Mouse (Mus musculus) lung, adult 2 months (tissue): ENCODE results near the gene Cd200r4. TPM values are rescaled to one million over a fixed set of nuclear protein-coding genes. Genes with fewer than 3 reads are reported as not detected.
"Not testable (repeated sequence)": the region's sequence is repeated elsewhere in the genome, so short reads cannot be mapped to it uniquely, and the experiment has no call there.

Experiments used
- DNase-seq: peaks from one replicate; pipeline ENCODE4 v3.0.0; 2022
- H3K4me1 ChIP-seq: fragments of 200-500 bp; 2 replicates; pipeline ENCODE4 v1.6.1; 2011; ENCODE audit warnings: low read length; ENCODE audit not compliant: control insufficient read depth, insufficient read depth
- H3K4me3 ChIP-seq: fragments of 200-500 bp; replicated peaks from 2 replicates; pipeline ENCODE3; 2011; ENCODE audit warnings: low read depth, mild to moderate bottlenecking, control low read depth, low read length; ENCODE audit errors: extremely low read depth
- CTCF ChIP-seq: fragments of 200-500 bp; IDR thresholded peaks from 2 replicates; pipeline ENCODE4 v1.5.1; 2011; ENCODE audit warnings: mild to moderate bottlenecking, low read length, control low read depth; ENCODE audit not compliant: insufficient read depth
- POLR2A ChIP-seq: fragments of 200-500 bp; IDR thresholded peaks from 2 replicates; pipeline ENCODE4 v1.6.1; 2011; ENCODE audit warnings: low read depth, mild to moderate bottlenecking, control low read depth, low read length, borderline replicate concordance; ENCODE audit errors: extremely low read depth
- WGBS: fragments of 180-500 bp; shearing (Covaris S2); methylation state at CpG from one replicate; pipeline ENCODE4 v1.1.7; 2018; 5-methylcytosine and 5-hydroxymethylcytosine counted together
- polyA plus RNA-seq: library from polyadenylated mRNA; depleted of rRNA; stranded (reverse); fragments of >200 nt; gene quantifications from 2 replicates; pipeline ENCODE4 v1.2.3, GENCODE M21; 2012

Cd200r4 gene
- polyA plus RNA-seq, 1 experiment, result 6.9 TPM

DNA sequence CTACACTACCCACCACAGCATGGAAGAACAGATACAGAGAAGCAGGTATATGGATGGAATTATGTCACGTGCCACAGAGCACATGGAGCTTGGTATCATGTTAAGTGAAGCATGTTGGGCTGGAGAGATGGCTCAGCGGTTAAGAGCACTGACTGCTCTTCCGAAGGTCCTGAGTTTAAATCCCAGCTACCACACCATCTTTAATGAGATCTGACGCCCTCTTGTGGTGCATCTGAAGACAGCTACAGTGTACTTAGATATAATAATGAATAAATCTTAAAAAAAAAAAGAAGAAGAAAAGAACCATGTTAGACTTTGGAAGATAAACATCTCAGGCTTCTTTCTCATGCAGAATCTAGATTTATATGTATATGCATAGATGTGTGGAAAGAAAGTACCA, 30.8 kb upstream of the Cd200r4 start:
- 75% methylated on average over 4 of the region's 4 CpGs for WGBS
- TF ChIP-seq CTCF (no peak), POLR2A (no peak)
- no peak for DNase-seq

DNA sequence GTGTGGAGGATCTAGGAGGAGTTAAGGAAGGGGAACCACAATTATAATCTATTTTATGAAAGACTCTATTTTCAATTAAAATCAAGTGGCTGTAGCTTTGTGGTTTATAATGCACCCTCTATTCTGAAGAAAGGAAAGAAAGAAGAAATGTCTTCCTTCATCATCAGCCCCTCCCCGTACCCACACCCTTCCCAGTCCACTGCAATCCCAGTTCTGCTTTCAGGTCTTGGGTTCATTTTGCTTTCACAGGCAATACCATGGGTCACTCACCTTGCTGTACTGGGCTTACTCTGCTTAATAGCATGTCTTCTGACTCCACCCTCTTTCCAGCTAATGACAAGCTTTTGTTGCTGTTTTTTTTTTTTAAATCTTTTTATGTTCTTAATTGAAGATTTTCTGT, 24.6 kb upstream of the Cd200r4 start:
- TF ChIP-seq CTCF, result no peak
- TF ChIP-seq POLR2A, result no peak
- Histone ChIP-seq H3K4me3 (no peak overlapping the region), H3K4me1 (no peaks in the 10 kb centered on the region)
- WGBS, result 92% methylated on average over 1 of the region's 1 CpGs
- no peak for DNase-seq

More for the DNA sequence above, 30.8 kb upstream of the Cd200r4 start:
- Histone ChIP-seq H3K4me3 (no peak overlapping the region), H3K4me1 (no peaks in the 10 kb centered on the region)

DNA sequence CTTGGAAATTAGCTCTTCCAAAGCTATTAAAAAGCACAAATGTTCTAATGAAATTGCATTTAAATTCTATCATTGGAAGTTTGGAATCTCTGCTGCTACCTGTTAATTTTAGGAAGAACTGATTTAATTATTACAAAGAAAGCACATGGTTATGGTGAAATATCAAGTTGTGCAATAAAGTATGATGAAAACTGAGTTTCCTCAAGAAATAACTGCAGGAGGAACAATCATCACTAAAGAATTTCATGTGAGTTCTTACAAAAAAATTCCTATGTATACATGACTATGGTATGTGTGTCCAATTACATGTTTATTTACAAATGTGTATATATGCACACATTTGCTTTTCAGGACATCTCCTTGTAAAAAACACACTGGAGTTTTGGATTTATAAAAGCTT, 17.1 kb upstream of the Cd200r4 start:
- DNase-seq, result no peak

DNA sequence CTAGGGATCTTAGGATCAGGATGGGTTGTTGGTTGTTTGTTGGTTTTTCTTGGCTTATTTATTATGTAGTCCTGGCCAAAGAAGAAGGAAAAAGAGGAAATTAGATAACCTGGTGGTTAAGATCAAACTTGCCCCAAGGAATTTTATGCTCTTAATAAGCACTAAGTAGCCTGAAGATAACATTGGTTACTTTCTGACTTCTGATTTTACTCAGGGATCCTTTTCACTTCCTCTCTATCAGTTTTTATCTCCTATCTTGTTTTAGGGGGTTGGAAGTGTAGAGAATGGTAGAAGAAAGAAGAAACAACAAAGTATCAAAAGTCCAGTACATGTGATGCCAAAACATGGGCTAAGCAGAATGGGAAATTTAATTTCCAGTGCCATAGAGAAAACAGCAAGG, 5.6 kb upstream of the Cd200r4 start:
- Histone ChIP-seq H3K4me3 (no peak overlapping the region), H3K4me1 (no peaks in the 10 kb centered on the region)
- DNase-seq, result no peak
- TF ChIP-seq POLR2A (no peak), CTCF (no peak)

More for the DNA sequence above, 17.1 kb upstream of the Cd200r4 start:
- Histone ChIP-seq H3K4me1 (no peaks in the 10 kb centered on the region), H3K4me3 (no peak overlapping the region)
- TF ChIP-seq CTCF (no peak), POLR2A (no peak)

DNA sequence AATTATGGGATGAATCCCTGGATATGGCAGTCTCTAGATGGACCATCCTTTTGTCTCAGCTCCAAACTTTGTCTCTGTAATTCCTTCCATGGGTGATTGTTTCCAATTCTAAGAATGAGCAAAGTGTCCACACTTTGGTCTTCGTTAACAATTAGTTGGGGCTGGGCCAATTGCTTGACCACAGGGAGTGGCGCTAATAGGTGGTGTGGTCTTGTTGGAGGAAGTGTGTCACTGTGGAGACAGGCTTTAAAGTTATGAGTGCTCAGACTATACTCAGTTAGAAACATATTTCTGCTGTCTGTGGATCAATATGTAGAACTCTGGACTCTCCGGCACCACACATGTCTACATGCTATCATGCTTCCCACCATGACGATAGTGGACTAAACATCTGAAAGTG, 1.3 kb upstream of the Cd200r4 start:
- not testable (repeated sequence) for H3K4me3 ChIP-seq, DNase-seq, H3K4me1 ChIP-seq
- WGBS, result 94% methylated on average over 4 of the region's 4 CpGs

- no peaks in the 10 kb centered on the region for H3K4me1 ChIP-seq
- TF ChIP-seq CTCF (no peak), POLR2A (no peak)
- 74% methylated on average over 6 of the region's 6 CpGs for WGBS
- no peak for DNase-seq
- H3K4me3 ChIP-seq, result no peak overlapping the region
Measured at GRCm38 (mm10) chr16:44812468-44813065, 1.0 kb downstream of the Cd200r4 start.

GRCm38 (mm10) chr16:44818010-44818409, 6.5 kb downstream of the Cd200r4 start:
- no peak for DNase-seq
- TF ChIP-seq CTCF, result no peak
- no peak for TF ChIP-seq POLR2A
- Histone ChIP-seq H3K4me1 (no peaks in the 10 kb centered on the region), H3K4me3 (no peak overlapping the region)
- WGBS, result 31% methylated on average over 1 of the region's 1 CpGs

DNA sequence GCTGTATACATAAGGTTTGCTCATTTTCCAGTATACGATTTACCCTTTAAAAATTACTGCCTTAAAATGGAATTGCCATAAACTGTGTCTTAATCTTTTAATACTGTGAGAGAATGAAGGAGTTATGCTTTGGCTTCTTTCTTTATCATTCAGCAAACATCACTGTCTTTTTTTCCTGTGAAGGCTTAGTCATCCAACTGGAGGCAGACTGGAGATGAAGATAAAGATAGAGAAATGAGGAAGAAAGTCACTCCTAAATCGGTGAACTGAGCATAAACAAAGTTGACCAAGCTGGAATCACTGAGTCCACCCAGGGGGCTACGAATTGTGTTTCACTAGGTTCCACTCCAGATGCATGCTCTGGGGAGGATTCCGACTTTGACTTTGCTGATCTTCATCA, 9.0 kb downstream of the Cd200r4 start:
- 71% methylated on average over 4 of the region's 4 CpGs for WGBS
- no peak for DNase-seq
- no peak overlapping the region for H3K4me3 ChIP-seq
- TF ChIP-seq CTCF (no peak), POLR2A (no peak)
- no peaks in the 10 kb centered on the region for H3K4me1 ChIP-seq

DNA sequence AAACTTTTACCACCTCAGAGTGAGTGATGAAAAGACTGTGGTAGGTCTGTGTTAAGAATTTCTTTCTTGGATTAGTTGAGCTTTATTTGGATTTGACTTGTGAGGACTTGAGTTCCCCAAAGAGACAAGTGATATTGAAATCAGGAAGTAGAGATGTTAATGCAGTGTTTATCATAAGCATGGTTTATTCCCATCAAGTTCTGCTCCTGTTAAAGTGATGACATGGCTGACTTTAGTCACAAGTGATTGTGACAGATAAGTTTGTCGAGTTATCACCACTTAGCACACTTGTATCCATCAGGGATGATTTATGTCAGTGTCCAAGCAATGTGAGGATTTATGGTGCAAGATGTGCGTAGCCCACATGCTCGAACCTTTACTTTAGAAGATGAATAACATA, 20.8 kb downstream of the Cd200r4 start:
- TF ChIP-seq POLR2A (no peak), CTCF (no peak)
- WGBS, result 53% methylated on average over 3 of the region's 3 CpGs
- DNase-seq, result no peak
- H3K4me3 ChIP-seq, result no peak overlapping the region
- H3K4me1 ChIP-seq, result no peaks in the 10 kb centered on the region

- not testable (repeated sequence) for H3K4me3 ChIP-seq, H3K4me1 ChIP-seq, DNase-seq
- 40% methylated on average over 2 of the region's 2 CpGs for WGBS
Measured at GRCm38 (mm10) chr16:44833189-44833588, 21.7 kb downstream of the Cd200r4 start.

DNA sequence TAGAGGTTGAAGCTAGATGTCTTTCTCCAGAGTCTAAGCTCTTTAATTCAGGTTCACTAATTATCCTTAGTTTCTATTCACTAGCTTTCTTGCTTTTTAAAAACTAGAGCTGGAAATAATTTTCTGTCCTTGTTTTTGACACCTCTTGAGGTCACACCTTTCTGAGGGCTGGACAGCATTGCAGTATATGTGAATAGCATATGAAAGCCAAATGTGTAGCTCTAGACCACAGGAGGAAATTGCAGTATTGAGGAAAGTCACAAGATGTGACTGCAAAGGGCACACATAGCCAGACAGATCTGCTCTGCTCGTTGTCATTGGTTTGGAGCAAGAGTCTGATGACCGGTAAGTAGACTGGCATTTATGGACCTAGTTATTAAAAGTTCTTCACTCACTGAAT, 55.3 kb downstream of the Cd200r4 start, which contains the start of gene Cd200r2:
Gene Cd200r2 (plus strand): TSS at position 301 of the 400 bp plus-strand sequence.
- no peak within 1 kb of the TSS for H3K4me3 ChIP-seq
- TF ChIP-seq POLR2A (no peak), CTCF (no peak)
- DNase-seq, result no peak
- H3K4me1 ChIP-seq, result no peaks in the 10 kb centered on the region
- WGBS, result 90% methylated on average over 2 of the region's 2 CpGs
